Mouse (Mus musculus) CH12.LX (cell line): Measurements from ENCODE around the gene Zfhx3. TPM values are rescaled to one million over a fixed set of nuclear protein-coding genes. Genes with fewer than 3 reads are reported as not detected.
A peak's percentile ranks its signal among the peaks of the same experiment; 100 is the strongest.

Source experiments
- DNase-seq: peaks from one replicate; pipeline ENCODE4 v3.0.0-alpha.2; 2013; ENCODE audit errors: extremely low read depth
- H3K27ac ChIP-seq: 2 replicates; pipeline ENCODE4 v1.5.1; 2012; ENCODE audit warnings: low read depth, mild to moderate bottlenecking, control low read depth, moderate library complexity; ENCODE audit not compliant: insufficient read depth
- H3K27me3 ChIP-seq: replicated peaks from 2 replicates; pipeline ENCODE3; 2012; ENCODE audit warnings: inconsistent platforms
- H3K36me3 ChIP-seq, 2 experiments: replicated peaks in 1 of 2; 2 replicates each; pipeline versions ENCODE3 to v1.6.1; 2012; ENCODE audit warnings: inconsistent platforms in 1 of 2, low read length in 1 of 2, mild to moderate bottlenecking in 1 of 2, mixed read lengths in 1 of 2, moderate library complexity in 1 of 2; ENCODE audit not compliant: control insufficient read depth in 1 of 2, insufficient read depth in 1 of 2
- H3K4me1 ChIP-seq, 2 experiments: 2 replicates each; pipeline ENCODE4 v1.6.1; 2012; ENCODE audit warnings: inconsistent platforms in 1 of 2, moderate library complexity in 1 of 2; ENCODE audit not compliant: insufficient read depth in 2 of 2, control insufficient read depth in 1 of 2
- H3K4me2 ChIP-seq: 2 replicates; pipeline ENCODE4 v1.6.1; 2012; ENCODE audit warnings: low read depth, mild to moderate bottlenecking, control low read depth; ENCODE audit not compliant: poor library complexity, insufficient read depth, severe bottlenecking
- H3K4me3 ChIP-seq, 3 experiments: fragments of 150-350 bp in 1 of 3; sonication (generic) in 1 of 3; replicated peaks in 1 of 3; 2 replicates each; pipeline versions ENCODE3 to v1.5.1; 2011 to 2012; ENCODE audit warnings: low read depth in 2 of 3, low read length in 2 of 3, mild to moderate bottlenecking in 2 of 3, moderate library complexity in 2 of 3, control low read depth in 1 of 3, improper control_type of control experiment in 1 of 3, inconsistent platforms in 1 of 3, mixed read lengths in 1 of 3; ENCODE audit not compliant: poor library complexity in 1 of 3
- H3K79me2 ChIP-seq: replicated peaks from 2 replicates; pipeline ENCODE4 v1.6.1; 2012; ENCODE audit warnings: mild to moderate bottlenecking, moderate library complexity; ENCODE audit not compliant: control insufficient read depth, poor library complexity, insufficient read depth, severe bottlenecking; ENCODE audit errors: extremely low read depth
- H3K9ac ChIP-seq: 2 replicates; pipeline ENCODE4 v1.6.1; 2012; ENCODE audit warnings: low read depth, mild to moderate bottlenecking, control low read depth, moderate library complexity; ENCODE audit not compliant: insufficient read depth
- H3K9me3 ChIP-seq: replicated peaks from 2 replicates; pipeline ENCODE3; 2012; ENCODE audit warnings: low read length, inconsistent platforms, mixed read lengths
- CHD1 ChIP-seq: IDR thresholded peaks from 2 replicates; pipeline ENCODE4 v1.6.1; 2012; ENCODE audit warnings: low read depth, low read length, improper control_type of control experiment, inconsistent platforms
- JUN ChIP-seq: IDR thresholded peaks from 2 replicates; pipeline ENCODE4 v1.6.1; 2011; ENCODE audit warnings: low read depth, mild to moderate bottlenecking, low read length, improper control_type of control experiment, moderate library complexity; ENCODE audit not compliant: insufficient read depth
- MAX ChIP-seq: IDR thresholded peaks from 2 replicates; pipeline ENCODE4 v1.6.1; 2011; ENCODE audit warnings: low read length, improper control_type of control experiment
- MXI1 ChIP-seq: IDR thresholded peaks from 2 replicates; pipeline ENCODE4 v1.6.1; 2011; ENCODE audit warnings: mild to moderate bottlenecking, low read depth, low read length, improper control_type of control experiment
- MYC ChIP-seq: IDR thresholded peaks from 2 replicates; pipeline ENCODE4 v1.6.1; 2011; ENCODE audit warnings: low read depth, mild to moderate bottlenecking, improper control_type of control experiment, low read length
- NELFE ChIP-seq: IDR thresholded peaks from 2 replicates; pipeline ENCODE4 v1.6.1; 2011; ENCODE audit warnings: low read depth, low read length, improper control_type of control experiment
- PAX5 ChIP-seq: IDR thresholded peaks from 2 replicates; pipeline ENCODE4 v1.6.1; 2012; ENCODE audit warnings: low read length, inconsistent platforms, mixed read lengths
- POLR2A ChIP-seq: IDR thresholded peaks from 2 replicates; pipeline ENCODE4 v1.6.1; 2011; ENCODE audit warnings: low read depth, mild to moderate bottlenecking, improper control_type of control experiment, low read length
- RCOR1 ChIP-seq: conservative IDR thresholded peaks from 2 replicates; pipeline ENCODE4 v1.6.1; 2012; ENCODE audit warnings: low read depth, mild to moderate bottlenecking, inconsistent platforms, low read length, improper control_type of control experiment
- TCF12 ChIP-seq: IDR thresholded peaks from 2 replicates; pipeline ENCODE4 v1.6.1; 2014; ENCODE audit warnings: low read depth, mild to moderate bottlenecking, inconsistent platforms, low read length, improper control_type of control experiment
- UBTF ChIP-seq: IDR thresholded peaks from 2 replicates; pipeline ENCODE4 v1.6.1; 2012; ENCODE audit warnings: low read depth, mild to moderate bottlenecking, inconsistent platforms, low read length, improper control_type of control experiment, moderate library complexity
- USF2 ChIP-seq: conservative IDR thresholded peaks from 2 replicates; pipeline ENCODE4 v1.6.1; 2011; ENCODE audit warnings: low read depth, low read length, improper control_type of control experiment
- ZC3H11A ChIP-seq: IDR thresholded peaks from 2 replicates; pipeline ENCODE4 v1.6.1; 2012; ENCODE audit warnings: low read depth, mild to moderate bottlenecking, inconsistent platforms, low read length, improper control_type of control experiment
- ZNF384 ChIP-seq: IDR thresholded peaks from 2 replicates; pipeline ENCODE4 v1.6.1; 2012; ENCODE audit warnings: low read depth, low read length, improper control_type of control experiment, inconsistent platforms
- dilution Hi-C: fragments of 300-500 bp; cut with MboI; formaldehyde crosslinking; loops from 2 replicates; pipeline ENCODE4 v1.14.3; 2020; ENCODE audit warnings: low sequenced_read_pairs; ENCODE audit not compliant: extremely low pct_unique_long_range_greater_than_20kb, extremely low pct_ligation_motif_present
- in situ Hi-C: fragments of 300-500 bp; cut with MboI; formaldehyde crosslinking; loops from 3 replicates; pipeline ENCODE4 v1.14.3; 2019; ENCODE audit warnings: low sequenced_read_pairs, low pct_ligation_motif_present, low pct_unique_long_range_greater_than_20kb, mixed read lengths
- polyA plus RNA-seq: library from polyadenylated mRNA; unstranded; fragments of >175 nt; gene quantifications from 2 replicates; pipeline ENCODE4 v1.2.1, GENCODE M21; 2012; ENCODE audit warnings: low read depth; ENCODE audit not compliant: insufficient read length
- total RNA-seq, 2 experiments: library from RNA; depleted of rRNA; stranded (reverse); fragments of 300-350 nt in 1 of 2; fragments of >200 nt in 1 of 2; gene quantifications; 2 replicates each; pipeline ENCODE4 v1.2.3; 2012 to 2014

Gene Zfhx3
- total and polyA plus RNA-seq, 3 experiments: 0.05 to 0.76 (median 0.68) TPM

DNA sequence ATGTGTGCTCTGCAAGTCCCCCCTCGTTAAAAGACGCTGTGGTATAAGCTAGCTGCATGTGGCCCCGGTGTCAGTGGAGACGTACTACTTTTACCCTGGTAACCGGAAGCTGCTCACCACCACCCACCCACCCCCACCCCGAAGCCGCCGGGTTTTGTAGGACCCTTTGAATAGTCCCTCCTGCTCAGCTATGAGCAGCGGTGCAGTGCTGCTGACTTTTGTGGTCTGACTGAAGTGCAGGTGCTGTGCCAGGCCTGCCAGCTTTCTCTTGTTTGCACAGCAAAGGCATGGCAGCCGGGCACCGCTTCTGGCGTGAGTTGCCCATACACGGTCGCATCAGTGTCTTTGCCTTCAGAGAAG is 944.8 kb downstream of the Zfhx3 start:
- Histone ChIP-seq H3K79me2 (no peaks in the 10 kb centered on the region), H3K27me3 (no peaks in the 10 kb centered on the region), H3K4me3 (peak overlapping the region in 2 of 3 experiments; percentile 53 to 57), H3K27ac (no peak overlapping the region), H3K9ac (no peak overlapping the region), H3K9me3 (no peaks in the 10 kb centered on the region), H3K4me1 (peaks cover 0 to 18% of the 10 kb centered on the region in 2 experiments; a peak in 2 of 4 replicates), H3K4me2 (peak overlapping the region; percentile 87), H3K36me3 (no peaks in the 10 kb centered on the region)
- no peak for TF ChIP-seq USF2
- TF ChIP-seq MXI1: no peak
- TF ChIP-seq ZC3H11A: no peak
- no peak for TF ChIP-seq ZNF384
- no peak for TF ChIP-seq JUN
- TF ChIP-seq NELFE: no peak
- in situ Hi-C loops (no loop called here), dilution Hi-C loops (no loop called here)
- peak; percentile 19 for DNase-seq

DNA sequence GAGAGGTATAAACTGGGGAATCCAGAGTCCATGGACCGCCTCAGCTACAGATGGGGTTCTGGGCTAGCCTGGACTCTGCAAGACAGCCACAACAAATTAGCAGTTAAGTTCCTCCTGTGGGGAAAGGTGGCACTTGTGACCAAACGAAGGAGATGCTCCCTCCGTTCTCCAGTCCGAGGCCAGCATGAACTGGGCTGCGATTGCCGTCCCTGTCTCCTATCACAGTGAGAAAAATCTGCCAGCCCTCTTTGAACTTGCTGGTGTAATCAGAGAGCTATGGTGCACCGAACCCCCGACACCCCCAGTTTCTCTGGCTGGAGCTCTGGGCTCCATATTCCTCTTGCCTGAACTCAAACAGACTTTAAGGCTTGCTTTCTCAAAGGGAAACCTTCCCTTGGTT is 945.4 kb downstream of the Zfhx3 start:
- dilution Hi-C loops: no loop called here
- DNase-seq: no peak
- in situ Hi-C loops: no loop called here

DNA sequence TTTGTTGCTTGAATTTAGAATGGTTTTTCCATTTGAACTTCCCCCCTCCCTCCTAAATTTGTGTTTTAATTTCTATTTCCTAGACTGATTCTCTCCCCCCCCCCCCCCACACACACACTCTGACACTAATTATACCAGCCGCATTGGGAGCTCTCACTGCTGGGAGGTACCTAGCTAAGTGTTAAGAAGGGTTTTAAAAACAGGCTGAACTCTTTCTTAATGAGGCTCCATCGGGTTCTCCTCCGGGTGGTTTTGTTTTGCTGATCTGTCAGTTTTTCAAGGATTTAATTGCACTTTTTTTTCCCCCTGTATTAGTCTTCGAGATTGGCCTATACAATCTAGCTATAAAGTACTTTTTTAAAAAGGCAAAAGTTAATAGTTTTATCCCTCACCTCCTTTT is 946.5 kb downstream of the Zfhx3 start:
- Histone ChIP-seq H3K9me3 (no peaks in the 10 kb centered on the region), H3K27me3 (no peaks in the 10 kb centered on the region), H3K79me2 (no peaks in the 10 kb centered on the region), H3K4me3 (no peak overlapping the region), H3K4me2 (no peak overlapping the region), H3K36me3 (no peaks in the 10 kb centered on the region), H3K9ac (no peak overlapping the region), H3K27ac (no peak overlapping the region), H3K4me1 (peaks cover 0 to 18% of the 10 kb centered on the region in 2 experiments; a peak in 2 of 4 replicates)
- in situ Hi-C loops: no loop called here
- dilution Hi-C loops: no loop called here
- no peak for DNase-seq
- TF ChIP-seq RCOR1 (no peak), TCF12 (no peak), POLR2A (no peak), MYC (no peak)

More for the DNA sequence above, 945.4 kb downstream of the Zfhx3 start:
- Histone ChIP-seq H3K9me3 (no peaks in the 10 kb centered on the region), H3K4me2 (no peak overlapping the region), H3K27me3 (no peaks in the 10 kb centered on the region), H3K9ac (no peak overlapping the region), H3K36me3 (no peaks in the 10 kb centered on the region), H3K79me2 (no peaks in the 10 kb centered on the region), H3K27ac (no peak overlapping the region), H3K4me1 (peaks cover 0 to 18% of the 10 kb centered on the region in 2 experiments; a peak in 2 of 4 replicates), H3K4me3 (no peak overlapping the region)
- TF ChIP-seq UBTF (no peak), PAX5 (no peak), MAX (no peak), CHD1 (no peak), MXI1 (no peak)
